Mouse (Mus musculus): ENCODE results near the gene Trappc2l.

Gene Trappc2l

DNA sequence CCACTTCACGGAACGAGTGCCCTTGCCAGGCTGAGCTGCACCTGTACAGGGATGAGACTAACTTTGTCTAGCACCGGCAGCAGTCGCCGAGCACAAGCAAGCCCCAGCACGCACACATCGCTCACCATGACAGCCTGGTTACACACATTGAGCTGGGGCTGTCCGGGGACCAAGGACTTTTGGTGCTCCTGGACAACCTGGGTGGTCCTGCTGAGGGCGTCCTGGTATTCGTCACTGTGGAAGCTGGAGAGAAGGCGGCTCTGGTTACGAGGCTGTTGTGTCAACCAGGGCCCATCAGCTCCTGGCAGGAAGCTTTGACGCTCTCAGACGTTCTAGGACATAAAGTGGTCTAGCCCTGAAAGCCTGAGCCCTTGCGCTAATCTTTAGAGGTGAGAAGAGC is 30.5 kb upstream of the Trappc2l start:
- DNase-seq (ENCODE audit: low read depth, low spot score) = no peak

DNA sequence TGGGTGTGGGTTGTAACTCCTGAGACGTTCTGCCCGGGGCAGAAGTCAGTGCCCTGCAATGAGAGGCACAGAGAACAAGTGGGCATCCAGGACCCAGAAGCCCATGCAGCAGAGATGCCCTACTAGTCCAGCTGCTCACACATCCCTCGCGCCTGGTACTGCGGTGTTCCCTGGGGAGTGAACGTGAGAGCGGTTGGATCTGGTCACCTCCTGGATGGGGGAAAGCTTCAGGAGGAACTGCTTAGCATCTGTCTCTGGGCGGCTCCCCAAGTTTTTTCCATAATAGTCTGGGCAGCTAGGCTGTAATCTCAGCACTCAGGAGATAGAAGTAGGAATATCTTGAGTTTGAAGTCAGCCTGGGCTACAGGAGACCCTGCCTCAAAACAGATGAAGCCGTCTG is 26.5 kb upstream of the Trappc2l start:
- DNase-seq (ENCODE audit: low read depth, low spot score) = no peak

DNA sequence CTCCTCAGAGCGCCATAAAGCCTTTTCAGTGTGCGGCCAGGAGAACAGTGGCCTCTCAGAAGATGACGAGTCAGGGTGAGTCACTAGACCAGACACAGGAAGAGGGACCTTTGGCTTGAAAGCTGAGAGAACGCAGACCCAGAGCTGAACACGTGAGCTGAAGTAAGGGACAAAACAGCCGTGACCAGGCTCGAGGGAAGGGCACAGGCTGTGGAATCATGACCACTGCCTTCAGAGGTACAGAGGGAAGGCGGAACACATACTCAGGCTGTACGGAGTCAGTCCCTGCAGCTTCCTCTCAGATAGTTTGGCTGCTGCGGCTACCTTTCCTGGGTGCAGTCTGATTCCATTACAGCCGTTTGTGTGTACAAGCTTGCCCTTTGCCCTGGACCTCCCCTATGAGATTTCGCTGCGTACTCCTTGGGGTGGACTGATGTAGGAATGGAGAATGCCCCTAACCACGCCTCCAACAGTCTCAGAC is 26.0 kb upstream of the Trappc2l start:
- DNase-seq (ENCODE audit: low read depth, low spot score) = no peak

DNA sequence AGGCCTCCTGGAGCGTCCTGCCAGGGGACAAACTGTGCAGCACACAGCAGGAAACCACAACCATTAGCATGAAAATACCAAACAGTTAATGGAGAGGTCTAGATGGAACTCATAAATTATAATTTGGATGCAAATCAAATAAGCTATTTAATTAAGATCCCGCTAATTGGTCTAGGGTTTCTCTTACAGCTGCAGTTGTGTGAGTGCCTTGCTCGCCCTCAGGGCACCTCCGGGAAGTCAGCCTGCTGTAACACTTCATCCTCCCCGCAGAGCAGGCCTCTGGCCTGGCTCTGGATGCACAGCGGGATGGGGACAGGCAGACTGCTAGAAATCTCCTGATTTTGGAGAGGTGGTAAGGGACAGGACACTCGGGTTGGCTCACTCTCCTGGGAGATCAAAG is 25.3 kb upstream of the Trappc2l start:
- no peak for DNase-seq (ENCODE audit: low read depth, low spot score)

DNA sequence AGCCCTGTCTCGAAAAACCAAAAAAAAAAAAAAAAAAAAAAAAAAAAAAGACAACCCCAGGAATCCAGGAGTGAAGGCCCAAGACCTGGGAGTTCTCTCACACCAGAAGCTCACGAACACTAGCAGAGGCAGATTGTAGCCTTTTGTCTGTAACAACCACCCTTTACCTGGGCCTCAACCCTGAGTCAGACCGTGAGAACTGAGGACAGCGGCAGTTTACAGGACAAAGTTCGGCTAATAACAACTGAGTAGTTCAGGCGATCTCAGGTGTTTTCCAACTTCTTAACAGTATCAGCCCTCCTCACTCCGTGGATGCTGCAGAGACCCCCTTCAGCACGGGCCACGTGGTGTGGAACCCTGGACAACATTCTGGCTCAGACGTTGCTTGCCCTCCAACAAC is 24.7 kb upstream of the Trappc2l start:
- DNase-seq (ENCODE audit: low read depth, low spot score) = no peak

DNA sequence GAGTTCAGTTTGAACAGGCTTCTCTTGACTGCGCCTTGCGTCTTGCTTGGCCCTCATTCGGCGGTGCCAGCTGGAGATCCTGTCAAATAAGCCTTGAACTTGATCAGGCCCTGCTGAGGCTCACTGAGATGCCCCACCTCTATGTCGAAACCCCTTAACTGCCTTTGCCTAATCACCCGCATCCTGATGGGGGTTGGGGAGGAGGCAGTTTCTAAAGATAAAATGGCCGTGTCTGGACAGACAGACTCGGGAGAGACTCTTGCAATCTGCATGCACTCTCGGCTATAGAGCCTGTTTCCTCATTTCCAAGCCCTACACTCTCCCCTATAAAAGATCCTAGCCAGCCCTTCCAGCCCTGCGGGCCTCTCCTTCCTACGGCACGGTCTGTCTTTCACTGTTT is 18.2 kb upstream of the Trappc2l start:
- no peak for DNase-seq (ENCODE audit: low read depth, low spot score)

DNA sequence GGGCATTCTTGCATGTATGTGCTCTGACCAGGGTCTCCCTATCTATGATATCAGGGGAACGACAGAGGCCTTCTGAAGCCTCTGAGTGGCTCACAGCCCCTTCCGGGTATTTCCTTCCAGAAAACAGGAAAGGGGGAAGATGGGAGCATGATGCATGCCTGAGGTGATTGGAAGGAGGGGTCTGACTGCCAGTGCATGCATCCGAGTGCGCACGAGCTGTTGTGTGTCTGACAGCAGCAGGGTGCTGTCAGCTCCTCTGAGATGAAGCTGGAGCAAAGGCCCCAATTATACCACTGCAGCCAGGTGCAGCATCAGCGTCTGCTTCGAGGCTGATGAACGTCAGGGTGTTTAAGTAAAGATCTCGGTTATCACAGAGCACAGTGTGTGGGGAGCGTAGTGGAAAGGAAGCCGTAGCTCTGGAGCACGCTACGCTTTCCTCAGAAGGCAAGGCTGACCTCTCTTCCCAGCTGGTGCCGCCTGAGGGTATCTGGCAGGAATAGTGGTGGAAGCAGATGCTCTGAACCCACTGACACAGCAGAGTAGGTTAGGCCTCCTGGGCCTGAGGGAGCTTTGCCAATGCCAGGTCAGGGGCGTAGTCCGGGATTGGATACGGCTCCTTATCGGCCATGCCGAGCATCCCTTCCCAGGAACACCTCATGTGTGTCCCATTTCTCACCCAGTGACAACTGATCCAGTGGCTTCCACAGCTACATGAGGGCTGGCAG is 17.5 kb upstream of the Trappc2l start:
- DNase-seq (ENCODE audit: low read depth, low spot score) = peak; percentile 68

DNA sequence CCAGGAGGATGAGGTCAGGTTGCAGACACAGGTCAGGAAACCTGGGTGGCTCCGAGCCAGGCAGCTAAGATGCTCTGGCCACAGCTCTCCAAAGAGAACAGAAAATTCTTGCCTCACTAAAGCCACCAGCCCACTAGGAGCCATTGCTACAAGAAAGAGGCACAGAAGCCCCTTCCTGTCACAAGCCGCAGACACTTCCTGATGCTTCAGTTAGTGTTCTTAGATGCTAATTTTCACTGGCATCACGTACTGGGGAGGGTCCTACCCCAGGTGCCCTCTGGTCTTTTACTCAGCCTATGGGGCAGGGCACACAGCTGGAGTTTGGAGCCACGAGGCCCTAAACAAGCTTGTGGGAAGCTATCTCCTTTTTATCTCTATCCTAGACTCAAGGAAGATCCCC is 15.4 kb upstream of the Trappc2l start:
- DNase-seq (ENCODE audit: low read depth, low spot score) = no peak

DNA sequence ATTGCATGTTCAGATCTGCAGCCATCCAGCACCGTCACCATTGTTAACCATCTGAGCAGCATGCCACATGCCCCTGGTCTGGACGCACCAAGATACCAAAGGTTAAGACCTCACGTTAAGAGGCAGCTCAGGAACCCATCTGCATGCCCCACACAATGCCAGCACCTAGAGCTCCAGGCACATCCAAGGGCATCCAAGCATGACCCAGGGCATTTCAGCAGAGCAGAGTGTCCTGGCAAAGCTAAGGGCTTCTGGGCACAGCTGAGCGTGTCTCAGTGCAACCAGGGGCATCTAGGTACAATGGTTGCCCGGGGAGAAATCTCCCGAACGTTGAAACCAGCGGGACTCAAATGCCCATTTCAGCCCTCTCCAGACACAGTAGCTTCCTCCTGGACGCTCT is 10.8 kb upstream of the Trappc2l start:
- DNase-seq (ENCODE audit: low read depth, low spot score) = no peak

DNA sequence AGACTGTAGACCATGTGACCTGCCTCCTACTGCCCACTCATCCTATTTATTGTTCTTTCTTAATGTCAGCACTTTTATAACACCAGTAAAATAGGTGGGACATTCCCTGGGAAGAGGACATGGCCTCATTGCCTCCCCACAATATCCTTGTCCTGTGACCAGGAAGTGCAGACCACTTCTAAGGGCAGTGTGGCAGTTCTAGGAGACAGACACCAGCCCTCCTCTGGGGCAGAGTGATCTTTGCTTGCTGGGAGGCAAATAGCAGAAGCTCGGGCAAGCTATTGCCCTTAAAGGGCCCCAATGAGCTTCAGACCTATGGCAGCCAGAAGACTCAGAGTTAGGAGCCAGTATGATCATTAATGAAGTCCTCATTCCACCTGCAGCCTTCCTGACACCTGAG is 6.8 kb upstream of the Trappc2l start:
- no peak for DNase-seq (ENCODE audit: low read depth, low spot score)

DNA sequence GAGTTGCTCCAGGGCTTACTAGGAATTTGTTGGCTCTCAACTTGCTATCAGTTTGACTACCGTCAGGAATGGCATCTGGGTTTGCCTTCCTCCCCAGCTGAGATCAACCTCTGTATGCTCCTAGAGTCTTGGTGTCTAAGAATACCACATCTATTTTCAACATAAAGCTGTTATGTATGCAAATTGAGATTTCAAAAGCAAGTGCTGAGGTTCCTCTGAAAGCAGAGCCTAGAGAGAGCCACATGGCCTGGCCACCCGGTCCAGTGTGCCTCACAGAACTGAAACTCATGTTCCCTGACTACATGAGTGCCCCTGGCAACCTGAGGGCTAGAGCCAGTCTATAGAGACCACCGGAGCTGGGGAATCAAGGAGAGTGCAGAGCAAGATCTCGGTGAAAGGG is 6.1 kb upstream of the Trappc2l start:
- DNase-seq (ENCODE audit: low read depth, low spot score) = no peak

DNA sequence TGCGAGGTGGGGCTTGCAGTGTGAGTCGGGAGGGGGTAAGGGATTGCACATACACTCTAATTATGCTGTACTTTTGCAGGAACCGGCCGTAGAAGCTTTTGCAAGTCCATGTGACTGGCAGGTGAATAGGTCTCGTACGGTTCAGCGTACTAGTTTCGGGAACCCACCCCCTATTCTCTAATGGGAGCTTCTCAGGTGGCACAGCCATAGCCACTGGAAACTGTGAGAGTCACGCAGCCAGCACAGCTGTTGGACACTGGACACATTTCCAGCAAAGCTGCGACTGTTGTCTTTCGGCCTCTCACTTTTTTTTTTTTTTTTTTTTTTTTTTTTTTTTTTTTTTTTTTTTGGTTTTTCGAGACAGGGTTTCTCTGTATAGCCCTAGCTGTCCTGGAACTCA is 4.6 kb upstream of the Trappc2l start:
- DNase-seq (ENCODE audit: low read depth, low spot score) = no peak

DNA sequence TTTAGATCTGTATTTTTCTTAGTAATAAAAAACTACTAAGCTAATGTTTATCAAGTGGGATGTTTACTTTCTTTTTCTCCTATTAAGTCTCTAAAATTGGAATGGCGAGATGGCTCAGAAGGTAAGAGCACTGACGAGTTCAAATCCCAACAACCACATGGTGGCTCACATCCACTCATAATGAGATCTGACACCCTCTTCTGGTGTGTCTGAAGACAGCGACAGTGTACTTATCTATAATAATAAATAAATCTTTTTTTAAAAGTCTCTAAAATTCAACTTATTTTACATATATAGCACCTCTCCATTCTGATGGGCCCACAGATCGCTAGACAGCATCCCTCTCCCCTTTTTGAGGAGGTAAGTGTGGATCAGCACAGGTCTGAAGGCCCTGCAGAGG is 1.2 kb upstream of the Trappc2l start:
- DNase-seq (ENCODE audit: low read depth, low spot score) = no peak

DNA sequence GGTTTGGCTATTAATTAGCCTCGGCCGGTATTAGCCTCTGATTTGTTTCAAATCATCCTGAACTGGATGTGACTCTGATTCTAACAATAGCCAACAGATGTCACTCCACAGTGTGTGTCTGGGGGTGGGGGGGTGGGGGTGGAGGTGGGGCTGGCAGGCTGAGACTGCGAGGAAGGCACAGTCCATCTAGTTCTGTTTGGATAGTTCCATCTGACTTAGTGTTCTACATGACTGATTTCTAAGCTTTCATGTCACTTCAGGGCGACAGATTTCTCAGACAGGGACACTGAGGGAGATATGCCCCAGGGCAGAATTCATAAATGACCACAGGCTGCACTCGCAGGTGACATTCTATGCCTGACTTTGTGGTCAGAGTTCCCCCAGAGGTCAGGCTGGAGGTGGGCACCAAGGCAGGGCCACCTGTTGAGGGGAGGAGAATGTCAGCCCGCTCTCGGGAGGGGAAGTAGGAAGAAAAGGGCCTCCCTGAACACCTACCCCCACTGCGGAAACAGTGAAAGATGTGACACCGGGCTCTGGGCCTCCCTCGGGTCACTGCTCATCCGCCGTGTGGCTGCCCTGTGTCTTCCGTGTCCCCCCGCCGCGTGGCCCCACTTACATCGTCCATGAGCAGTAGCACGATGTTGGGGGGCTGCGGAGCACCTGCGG is 695 bp upstream of the Trappc2l start:
- peak; percentile 37 for DNase-seq (ENCODE audit: low read depth, low spot score)

DNA sequence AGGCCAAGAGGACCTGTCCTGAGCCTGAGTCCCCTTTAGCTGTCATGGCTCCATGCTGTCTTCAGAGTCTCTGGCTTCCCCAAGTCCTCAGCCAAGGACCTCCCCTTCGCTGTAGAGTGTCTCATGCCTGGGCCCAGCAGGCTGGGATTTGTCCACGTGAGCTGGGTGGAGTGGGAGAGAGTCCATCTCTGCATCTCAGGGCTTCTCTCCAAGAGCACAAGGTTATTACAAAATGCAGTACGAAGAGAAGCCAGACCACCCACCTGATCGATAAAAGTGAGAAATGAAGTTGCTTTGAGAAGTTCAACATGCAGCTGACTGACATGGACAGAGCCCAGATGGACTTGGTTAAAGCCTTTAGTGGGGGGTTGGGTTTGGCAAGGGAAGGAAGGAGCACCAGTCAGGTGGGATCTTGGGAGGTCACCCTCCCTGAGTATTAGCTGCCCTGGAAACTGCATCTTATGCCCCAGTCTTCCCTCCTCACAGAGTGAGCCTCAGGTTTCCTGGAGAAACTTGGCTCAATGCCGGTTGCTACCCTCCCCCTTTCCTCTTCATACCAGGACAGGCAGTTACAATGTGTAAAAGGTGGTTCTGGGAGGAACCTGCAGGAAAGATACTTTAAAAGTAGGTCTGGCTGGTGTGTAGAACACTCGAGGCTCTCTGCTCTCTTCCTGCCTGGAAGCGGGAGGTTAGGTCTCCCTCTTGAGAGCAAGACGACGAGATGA is 4.9 kb downstream of the Trappc2l start:
- no peak for DNase-seq (ENCODE audit: low read depth, low spot score)

DNA sequence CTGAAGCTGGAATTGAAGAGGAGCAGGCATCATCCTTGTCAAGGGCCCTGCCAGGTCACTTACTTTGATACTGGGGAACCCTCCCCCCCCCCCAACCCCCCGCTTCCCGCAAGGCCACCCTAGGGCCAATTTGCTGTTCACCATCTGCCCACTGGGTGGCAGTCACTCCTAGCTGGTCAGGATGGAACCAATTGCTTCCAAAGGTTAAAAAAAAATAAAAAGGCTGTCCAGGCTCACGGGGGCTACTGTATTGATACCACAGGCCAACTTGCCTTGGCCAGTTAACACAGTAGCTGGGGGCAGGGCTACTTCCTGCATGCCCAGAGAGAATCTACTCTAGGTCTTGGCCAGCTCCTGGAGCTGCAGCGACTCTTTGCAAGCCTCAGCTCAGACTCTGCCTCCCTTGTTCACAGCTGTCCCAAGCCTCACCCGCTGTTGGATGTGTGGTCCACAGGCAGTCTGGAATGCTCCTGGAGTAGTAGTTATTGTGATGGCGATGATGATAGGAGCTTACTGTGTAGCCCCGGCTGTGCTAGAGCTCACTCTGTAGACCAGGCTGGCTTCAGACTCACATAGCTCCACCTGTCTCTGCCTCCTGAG is 6.6 kb downstream of the Trappc2l start:
- DNase-seq (ENCODE audit: low read depth, low spot score) = peak; percentile 91

DNA sequence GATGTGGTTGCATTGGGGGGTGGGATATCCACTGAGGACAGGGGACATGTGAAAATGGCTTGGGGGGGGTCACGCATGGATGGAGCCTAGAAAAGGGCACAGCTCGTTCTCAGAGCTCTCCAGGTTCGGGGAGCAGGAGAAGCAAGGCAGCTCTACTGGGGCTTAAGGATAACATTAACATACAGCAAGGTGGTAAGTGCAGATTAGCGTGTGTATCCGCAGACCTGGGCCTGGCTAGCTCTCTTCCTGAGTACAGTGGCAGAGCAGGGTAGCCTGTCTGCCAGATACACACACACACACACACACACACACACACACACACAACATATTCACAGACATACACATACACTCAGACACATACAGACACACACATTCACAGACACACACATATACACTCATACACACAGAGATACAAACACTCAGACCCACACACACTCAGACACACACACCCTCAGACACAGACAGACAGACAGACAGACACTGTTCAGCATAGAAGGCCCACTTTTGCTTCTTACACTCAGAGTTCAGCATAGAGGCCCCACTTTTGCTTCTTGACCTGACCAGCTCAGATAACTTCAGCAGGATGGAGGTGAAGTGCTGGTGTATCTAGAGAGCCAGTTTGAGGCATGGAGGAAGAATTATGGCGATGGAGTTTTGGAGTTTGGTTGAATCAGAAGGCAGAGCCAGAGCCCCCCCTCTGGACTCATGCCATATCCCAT is 7.4 kb downstream of the Trappc2l start:
- DNase-seq (ENCODE audit: low read depth, low spot score) = no peak

DNA sequence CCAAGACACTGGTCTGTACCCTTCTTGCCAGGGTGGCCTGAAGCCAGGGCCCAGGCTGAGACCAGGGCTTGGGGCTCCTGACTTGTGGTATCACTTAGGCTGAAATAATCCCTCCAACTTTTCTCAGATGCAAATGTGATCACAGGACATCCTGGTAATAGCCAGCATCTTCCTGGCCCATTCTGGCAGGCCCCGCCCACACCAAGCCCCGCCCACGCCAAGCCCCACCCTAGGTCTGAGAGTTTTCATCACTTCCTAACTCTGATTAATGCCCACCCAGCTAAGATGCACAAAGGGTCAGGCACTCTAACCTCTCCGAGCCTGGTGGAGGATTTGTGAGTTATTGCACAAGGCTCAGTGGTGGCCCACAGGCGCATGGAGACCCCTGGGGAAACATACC is 9.0 kb downstream of the Trappc2l start:
- no peak for DNase-seq (ENCODE audit: low read depth, low spot score)

DNA sequence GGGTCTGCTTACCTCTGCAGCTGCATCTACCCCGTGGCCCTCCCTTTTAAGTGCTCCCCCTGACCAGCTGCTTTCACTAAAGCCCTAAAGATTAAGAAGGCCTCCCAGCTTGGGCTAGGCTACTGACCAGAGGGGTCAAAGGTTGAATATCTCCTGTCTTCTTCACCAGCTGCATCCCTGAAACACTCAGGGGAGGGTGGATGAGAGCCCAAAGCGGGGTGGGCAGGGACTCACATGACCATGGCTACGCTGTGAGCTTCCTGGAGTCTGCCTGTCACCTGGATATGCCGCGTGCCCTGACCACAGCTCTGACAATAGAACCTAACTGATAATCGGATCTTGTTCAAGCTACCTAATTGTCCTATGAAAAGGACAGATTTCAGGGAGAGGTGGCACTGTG is 11.3 kb downstream of the Trappc2l start, which contains the start of gene Pabpn1l:
Gene Pabpn1l (minus strand): TSS at position 13 of the 400 bp plus-strand sequence.
- no peak for DNase-seq (ENCODE audit: low read depth, low spot score)

DNA sequence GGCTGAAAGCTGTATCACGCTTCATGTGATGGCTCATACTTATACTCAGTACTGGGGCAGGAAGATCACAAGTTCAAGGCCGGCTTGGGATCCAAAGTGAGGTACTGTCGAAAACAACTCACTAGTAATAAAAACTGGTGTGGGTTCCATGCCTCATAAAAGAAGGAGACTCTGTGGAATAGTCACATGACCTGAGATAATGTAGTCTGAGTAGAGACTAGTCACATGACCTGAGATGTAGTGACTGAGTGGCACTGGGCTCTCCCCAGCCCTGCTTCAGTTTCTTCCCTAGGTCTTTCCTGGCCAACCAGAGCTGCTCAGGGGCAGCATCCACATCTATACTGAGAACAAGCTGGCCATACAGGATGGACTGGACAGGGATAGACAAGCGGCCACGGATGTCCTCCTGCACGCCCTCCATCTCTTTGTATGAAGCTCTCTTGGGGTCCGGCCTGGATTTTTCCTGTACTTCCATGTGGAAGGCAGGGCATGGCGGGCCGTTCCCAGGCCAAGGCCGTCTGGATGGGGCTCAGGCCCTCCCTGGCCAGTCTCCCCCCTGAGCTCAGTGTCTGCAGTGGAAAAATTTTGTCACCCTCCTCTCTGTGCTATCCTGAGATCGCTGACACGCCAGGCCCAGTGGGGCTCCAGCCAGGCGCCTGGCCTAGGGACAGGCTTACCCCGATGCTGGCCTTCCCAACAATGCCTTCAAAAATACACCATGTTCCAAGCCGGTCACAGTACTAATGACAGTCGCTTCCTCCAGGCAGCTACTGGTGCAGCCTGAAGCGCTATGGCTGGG is 12.6 kb downstream of the Trappc2l start:
- no peak for DNase-seq (ENCODE audit: low read depth, low spot score)

DNA sequence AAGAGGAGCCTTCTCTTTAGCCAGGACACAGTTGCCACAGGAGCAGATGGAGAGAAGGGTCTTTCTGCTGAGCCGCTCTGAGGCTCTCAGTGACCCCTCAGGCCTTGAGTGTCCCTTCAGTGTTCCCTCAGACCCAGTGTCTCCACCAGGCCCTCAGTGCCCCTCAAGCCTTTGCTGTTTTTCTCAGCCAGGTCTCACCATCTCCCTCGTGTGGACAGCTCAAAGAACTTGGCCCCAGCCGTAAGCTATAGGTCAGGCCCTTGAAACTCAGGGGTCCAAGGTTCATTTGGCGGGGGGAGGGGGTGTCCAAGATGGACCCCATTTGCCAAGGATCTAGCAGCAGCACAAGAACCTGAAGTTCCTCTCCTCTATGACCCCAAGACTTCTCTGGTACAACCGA is 13.2 kb downstream of the Trappc2l start:
- DNase-seq (ENCODE audit: low read depth, low spot score) = no peak
